In genomic region chr5:127436836-127437235, GRCm38 (mm10) we compare ENCODE assay signal across 10 mouse cellular contexts.
"Had no signal": no experiment of that assay in that cellular context is flagged by ENCODE, and none has a peak within 500 bp of the region (broad histone marks: within the 10 kb centered on the region; RNA-seq: fewer than 3 reads in every experiment).

No protein-coding gene starts in this region.

- H3K27me3 ChIP-seq: lung, embryonic 15.5 days; midbrain, embryonic 13.5 days had no signal

- H3K4me2 ChIP-seq: liver, embryonic 11.5 days; lung, embryonic 15.5 days; midbrain, embryonic 13.5 days had no signal

- H3K27ac ChIP-seq: layer of hippocampus, adult 2 months; limb, embryonic 10.5 days; lung, embryonic 15.5 days; midbrain, embryonic 13.5 days; stomach, postnatal 0 days had no signal

- H3K4me1 ChIP-seq: limb, embryonic 10.5 days; lung, embryonic 15.5 days had no signal

- H3K9ac ChIP-seq: lung, embryonic 15.5 days; midbrain, embryonic 13.5 days had no signal

- H3K36me3 ChIP-seq: lung, embryonic 15.5 days; midbrain, embryonic 13.5 days had no signal

- H3K9me3 ChIP-seq: limb, embryonic 10.5 days; lung, embryonic 15.5 days; midbrain, embryonic 13.5 days had no signal

- ATAC-seq: midbrain, embryonic 13.5 days had no signal

- DNase-seq: kidney, postnatal 10 days; kidney, postnatal 4 days; lung, postnatal 14 days; thymus, postnatal 4 days had no signal

- H3K4me3 ChIP-seq: layer of hippocampus, adult 2 months; limb, embryonic 10.5 days; lung, embryonic 15.5 days; midbrain, embryonic 13.5 days had no signal
